Mouse (Mus musculus) right cerebral cortex, postnatal 4 days (tissue): ENCODE data around the gene Rasal3.
A peak's percentile ranks its signal among the peaks of the same experiment; 100 is the strongest.

Experiments used
- DNase-seq: peaks from one replicate; pipeline ENCODE4 v3.0.0-alpha.2; 2022

Rasal3 gene

DNA sequence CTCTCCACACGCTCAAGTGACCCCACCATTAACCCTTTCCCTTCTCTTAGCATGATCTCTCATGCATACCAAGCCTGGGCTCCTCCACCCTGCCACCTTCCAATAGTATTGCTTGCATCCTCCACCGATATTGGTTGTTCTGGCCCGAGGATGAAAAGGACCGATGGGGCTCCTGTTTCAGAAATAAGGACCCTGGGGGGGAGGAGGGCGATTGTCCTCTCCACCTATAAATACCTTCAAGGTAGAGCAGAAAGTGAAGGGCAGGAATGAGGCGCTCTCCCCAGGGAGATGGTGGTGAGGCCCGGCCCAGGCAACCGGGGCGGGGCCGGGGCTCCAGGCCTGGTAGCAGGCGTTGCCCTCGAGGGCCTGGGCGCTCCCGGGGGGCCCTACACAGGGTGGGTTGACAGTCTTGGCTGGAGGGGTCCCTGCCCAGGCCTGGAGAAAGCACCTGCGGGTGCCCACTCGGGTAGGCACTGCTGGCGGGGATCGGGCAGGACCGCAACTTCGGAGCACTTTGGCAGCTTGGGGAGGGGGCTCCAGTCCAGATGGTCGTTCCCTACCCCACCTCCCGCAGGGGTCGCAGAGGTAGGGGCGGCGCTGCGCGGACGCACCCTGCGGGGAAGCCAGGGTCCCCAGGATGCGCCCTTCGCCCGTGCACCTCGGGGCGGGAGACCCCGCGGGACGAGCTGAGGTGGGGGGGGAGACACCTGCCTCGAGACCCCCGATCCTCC is 14.8 kb downstream of the Rasal3 start:
- DNase-seq = peak; percentile 67

DNA sequence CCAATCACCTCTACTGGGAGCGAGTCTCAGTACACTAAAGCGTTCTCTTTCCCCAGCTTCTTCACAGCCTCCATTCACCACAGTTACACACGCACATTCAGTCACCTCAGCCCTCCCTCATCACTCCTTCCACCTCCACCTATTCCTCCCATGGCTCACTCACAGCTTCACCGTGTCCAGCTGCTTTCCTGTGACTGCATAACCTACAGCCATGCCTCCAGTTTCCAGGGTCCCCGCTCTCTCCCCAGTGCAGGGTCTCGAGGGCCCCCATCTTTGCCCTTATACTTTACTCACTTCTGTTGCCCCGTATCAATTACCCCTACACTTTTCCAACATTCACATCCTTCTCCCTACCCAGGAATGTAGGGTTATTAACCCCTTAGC is 15.4 kb downstream of the Rasal3 start:
- DNase-seq = no peak

DNA sequence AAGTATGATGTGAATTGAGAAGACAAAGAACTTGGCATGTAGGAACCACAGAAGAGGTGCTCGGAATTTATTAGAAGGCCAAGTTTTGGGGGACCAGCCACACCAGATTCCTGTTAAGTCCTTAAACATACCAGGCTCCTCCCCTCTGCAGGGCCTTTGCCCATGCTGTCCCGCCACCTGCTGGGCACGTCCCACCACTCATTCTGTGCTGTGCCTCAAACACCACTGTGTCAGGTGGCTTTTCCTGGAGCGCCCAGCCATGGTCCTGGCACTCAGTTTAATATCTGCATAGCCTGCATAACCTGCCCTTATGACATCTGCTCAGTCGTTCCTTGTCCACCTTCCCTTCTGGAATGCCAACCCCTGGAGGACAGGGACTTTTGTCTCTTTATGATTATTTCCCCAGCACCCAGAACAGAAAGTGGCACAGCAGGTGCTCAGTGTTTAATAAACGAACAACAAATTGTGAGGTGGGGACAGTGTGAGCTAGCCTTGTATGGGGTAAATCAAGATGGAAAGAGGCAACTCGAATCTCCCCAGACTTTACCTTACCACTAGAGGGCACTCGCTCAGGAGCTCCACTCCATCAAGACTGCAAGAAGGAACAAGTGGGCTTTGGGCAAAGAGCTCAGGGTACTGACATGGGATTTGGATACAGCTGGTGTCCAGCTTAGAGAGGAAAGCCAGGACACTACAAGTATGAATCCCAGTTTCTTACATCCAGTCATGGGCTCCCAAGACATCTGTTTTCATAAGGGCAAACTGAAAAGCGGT is 16.5 kb downstream of the Rasal3 start:
- no peak for DNase-seq

DNA sequence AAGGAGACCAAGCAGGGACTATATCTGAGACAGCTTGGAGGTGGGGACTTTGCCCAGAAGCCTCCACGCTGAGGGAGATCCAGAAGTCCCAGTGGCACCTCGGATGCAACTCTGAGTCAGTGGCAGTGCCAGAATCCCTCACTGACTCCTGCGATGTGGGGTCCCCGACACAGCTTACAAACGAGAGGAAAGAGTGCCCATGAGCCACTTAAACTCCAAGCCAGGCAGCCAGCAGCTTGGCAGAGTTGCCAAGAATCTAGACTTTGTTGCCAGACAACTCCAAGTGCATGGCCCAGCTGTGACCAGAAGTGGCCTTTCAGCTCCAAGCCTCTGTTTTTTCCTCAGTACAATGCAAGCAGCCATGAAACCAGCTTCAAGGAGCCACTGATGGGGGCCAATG is 19.7 kb downstream of the Rasal3 start:
- no peak for DNase-seq

DNA sequence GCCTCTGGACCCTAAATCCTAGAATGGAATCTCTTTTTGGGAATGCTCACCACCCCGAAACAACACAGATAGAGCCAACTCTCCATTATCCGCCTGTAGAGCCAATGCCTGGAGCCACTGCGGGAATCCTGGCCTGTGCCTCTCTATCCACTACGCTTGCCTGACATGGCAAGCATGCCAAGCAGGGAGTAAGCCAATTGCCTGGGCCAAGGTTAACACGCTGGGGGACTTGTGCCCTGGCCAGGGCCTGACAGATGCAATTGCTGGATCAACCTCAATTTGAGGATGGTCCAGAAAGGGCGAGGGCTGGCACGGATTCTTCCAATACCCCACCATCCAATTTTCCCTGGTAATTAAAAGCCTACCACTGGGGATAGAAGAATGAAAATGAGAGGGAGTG is 20.8 kb downstream of the Rasal3 start:
- no peak for DNase-seq

DNA sequence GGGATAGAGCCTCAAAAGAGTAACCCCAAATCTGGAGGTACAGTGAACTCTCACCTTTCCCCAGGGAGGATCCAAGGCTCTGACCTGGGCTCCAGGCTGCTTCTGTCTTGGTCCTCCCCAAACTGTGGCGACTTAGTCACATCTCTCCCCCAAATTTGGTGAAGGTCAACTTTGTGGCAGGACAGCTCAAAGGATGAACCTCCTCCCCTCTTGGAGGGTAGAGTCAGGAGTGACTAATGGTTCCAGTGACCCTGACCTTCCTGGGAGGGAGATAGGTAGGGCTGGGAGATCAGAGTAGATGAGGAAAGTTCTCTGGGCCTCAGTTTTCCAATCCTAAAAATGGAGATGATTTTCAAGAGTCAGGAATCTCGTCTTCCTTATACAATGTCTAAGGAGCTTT is 24.6 kb downstream of the Rasal3 start:
- no peak for DNase-seq

DNA sequence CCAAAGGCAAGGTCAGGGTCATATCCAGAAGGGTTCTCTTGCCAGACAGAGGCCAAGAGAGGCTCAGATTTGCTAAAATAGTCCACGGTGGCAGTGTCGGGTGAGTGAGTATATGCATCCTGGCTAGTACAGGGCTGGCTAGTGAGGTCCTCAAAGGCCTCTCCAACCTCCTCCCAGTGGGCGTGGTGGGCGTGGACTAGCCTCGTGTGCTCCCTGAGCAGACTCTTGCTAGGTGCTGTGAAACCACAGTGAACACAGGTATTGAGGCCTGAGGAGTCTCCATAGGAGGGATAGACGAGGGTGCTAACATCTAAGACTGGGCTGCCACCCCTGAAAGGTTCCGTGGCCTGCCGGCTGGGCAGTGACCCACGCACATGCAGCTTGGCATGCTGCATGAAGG is 26.2 kb downstream of the Rasal3 start:
- no peak for DNase-seq

DNA sequence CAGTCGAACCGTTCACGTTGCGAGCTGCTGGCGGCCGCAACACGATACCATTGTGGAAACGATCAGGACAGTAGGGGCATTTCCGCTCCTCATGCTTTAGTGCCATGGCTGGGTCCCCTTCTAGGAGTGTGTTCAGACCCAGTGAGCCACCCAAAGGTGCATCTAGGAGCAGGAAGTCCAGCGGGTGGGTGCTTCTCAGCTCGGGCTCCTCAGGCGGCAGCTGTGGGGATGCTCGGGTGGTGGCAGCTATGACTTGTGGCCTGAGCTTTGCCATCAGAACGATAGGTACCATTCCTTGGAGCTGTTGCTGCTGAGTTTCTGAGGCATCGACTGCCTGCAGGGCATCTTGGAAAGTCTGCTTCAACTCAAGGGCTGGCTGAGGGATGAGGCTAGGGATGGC is 26.9 kb downstream of the Rasal3 start:
- no peak for DNase-seq

DNA sequence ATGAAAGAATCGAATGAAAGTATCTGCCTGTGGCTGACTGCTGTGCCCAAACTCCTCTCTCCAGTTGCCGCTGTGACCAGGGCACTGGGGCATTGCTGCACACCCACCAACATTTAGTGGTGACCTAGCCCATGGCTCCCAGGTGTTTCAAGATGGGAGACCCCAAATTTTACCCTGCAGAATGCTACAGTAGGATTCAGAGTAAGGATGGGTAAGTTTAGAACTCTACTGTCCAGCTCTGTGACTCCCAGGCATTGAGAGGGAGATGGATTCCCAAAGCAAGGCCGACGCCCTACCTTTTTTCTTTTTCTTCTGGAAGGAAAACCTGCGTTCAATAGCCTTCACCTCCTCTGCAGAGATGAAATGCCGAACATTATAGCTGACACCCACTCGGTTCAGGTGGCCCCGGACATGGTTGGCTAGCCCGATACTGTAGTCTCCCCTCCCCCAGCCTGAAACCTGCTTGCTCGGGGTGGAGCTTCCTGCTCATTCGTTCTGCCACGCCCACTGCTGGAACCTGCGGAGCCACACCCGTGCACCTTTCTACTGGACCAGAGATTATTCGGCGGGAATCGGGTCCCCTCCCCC is 34.3 kb downstream of the Rasal3 start:
- DNase-seq = no peak

DNA sequence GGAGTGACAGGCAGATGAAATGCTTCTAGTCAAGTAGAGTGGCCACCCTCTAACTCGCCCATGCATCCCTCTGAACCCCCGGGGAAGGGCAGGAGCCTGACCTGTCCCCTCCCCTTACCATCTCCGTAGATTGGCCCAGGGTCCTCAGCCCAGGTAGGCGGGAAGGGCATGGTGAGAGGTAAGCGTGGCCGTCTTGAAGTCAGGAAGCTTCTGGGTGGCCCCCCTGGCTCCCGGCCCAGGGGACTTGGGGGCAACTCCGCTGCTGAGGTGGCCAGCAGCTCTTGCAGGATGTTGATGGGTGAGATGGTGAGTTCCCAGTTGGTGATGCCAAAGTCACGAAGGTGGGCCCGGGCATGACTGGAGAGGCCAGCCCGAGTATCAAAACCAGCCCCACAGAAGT is 35.7 kb downstream of the Rasal3 start:
- DNase-seq = no peak

DNA sequence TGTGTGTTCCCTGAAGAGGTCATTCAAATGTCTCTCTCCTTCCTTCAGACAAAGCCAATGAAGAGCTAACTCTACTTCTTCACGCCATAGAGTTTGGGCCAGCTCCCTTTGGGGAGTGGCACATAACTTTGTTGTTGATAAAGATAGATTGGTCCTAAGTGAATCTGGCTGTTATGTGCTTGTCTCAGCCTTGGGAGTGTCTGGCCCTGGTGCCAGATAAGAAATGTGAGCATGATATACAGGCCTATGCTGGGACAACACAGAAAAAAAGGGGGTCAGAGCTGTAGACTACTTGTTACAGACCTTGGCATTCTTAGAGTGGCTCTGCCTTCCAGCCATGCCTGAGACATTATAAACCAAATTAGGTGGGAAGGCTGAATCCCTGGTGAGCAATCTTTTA is 38.1 kb downstream of the Rasal3 start:
- no peak for DNase-seq

DNA sequence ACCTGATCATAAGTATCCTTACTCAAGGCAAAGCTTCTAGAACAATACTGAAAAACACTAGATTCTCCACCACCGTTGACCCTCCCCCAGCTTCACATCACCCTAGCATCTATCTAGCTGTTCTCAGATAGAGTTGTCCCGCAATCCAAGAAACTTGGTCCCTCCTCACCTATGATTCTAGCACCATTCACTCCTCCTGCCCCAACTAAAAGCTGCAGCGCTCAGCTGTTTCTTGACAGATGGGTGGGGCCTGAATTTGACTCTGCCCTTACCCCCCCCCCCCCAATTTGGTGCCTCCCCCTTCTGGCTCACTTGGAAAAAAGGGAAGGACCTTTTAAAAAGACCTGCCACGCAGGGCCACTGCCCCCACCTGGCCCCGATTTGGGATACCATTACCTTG is 38.5 kb downstream of the Rasal3 start:
- no peak for DNase-seq

DNA sequence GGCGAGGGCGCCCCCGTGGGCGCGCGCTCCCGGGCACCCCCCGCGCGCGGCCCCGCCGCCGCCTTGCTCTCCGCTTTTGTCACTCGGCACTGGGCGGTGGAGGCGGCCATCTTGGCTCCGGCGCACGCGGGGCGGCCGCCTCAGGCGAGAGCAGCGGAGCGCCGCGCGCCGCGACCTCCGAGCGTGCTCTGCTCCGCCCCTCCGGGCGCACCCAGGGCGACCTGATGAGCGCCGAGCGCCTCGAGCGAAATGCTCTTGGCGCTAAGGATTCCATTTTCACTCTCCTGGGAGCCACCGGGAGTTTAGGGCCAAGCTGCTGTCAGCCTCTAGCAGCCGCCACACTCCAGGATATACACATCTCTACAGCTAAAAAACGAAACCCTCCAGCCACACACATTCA is 39.1 kb downstream of the Rasal3 start:
- DNase-seq = peak; percentile 85

DNA sequence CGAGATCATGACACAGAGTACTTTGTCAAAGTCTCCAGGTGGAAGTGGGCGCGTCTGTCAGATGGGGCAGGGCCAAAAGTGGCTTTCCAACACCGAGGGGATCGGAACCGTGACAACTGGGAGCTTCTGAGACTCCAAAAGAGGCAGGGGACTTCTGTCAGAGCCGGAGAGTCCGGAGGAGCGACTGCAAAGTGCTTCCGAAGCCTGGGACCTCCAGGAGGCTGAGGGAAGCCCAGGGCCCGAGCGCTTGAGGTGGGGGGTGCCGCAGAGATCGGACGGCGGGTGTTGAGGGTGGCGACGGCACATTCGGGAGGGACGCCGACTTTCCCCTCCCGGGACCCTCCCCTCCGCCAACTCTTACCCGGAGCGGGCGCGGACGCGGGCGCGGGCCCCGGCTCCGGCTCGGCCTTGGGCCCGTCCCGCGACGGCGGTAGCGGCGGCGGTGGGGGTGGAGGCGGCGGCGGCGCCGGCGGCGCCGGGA is 39.5 kb downstream of the Rasal3 start:
- no peak for DNase-seq

DNA sequence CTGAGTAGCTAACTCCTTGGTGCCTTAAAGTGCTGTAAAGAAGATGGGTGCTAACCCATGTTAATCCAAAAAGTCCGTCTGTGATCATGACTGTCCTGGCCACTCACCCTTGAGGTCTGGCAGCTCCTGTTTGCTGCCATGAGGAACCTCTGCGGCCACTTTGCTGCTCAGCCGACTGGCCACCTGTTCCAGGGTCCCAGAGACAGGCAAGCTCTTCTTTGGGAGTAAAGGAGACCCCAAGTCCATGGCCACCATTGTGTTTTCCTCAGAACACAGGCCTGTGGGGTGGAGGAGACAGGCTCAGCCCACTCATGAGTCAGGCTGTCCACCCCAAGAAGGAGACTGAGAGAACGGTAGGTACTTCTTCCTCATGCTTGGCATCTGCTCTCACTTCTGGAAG is 40.7 kb downstream of the Rasal3 start:
- no peak for DNase-seq

DNA sequence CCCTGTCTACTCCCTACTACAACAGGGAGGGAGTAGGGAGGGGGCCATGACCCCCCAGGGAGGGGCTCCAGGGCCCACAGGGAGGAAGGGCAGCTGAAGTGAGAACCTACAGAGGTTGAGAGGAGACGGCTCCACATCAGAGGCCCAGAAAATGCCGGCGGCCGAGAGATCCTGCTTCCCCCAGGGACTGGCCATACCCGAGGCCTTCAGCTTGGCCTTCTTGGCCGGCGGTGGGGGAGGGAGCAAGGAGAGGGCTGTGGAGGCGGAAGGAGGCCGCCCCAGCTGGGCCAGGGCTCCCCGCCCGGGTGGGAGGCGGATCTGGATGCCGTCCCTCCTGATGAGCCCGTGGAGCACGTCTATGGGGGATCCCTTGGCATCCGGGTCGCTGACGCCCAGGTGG is 43.5 kb downstream of the Rasal3 start:
- DNase-seq = no peak

DNA sequence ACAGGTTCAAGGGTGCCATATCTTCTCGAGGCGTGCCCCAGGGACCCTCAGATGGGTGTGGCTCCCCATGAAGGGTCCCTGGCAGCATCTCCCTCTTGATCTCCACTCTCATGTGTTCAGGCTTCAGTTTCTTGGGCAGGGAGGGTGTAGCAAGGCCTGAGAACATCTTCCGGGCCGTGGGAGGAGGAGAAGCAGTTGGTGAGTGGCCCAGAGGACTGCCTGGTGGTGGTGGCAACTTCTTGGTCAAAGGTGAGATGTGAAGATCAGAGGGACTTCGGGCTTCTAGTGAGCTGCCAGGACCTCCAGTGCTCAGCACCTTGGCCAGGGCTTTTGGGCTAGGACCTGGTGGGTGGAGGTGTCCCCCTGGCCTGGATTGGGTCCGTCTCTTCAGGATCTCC is 44.4 kb downstream of the Rasal3 start:
- no peak for DNase-seq

DNA sequence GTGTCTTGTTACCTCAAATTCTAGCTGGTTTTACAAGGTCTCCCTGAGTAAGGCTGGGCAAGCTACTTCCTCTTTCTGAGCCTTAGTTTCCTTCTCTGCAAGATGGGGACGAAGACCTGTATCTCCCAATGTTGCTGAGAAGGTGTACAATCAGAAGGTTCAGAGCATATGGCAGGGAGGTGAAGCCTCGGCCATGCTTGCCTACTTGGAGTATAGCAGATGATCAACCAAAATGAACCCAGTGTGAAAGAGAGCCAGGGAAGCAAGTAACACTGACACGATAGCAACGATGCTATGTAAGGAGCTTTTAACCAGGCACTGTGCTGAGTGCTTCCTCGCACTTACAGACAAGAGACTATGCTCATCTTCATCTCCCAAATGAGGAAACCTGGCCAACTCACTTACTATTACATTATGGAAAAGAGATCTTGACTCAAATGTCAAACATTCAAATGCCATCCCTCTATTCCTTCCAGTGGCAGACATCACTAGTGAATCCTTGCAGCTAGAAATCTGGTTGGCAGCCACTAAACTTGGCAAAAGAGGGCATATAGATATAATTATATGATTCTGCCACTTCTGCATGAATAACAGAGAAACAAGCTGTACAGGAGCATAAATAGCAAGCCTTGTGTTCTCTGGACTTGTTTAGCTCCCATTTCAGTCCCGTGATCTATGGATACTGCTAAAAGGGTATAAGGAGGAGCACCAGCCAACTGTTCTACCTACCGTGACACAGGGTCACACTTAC is 45.0 kb downstream of the Rasal3 start:
- no peak for DNase-seq

DNA sequence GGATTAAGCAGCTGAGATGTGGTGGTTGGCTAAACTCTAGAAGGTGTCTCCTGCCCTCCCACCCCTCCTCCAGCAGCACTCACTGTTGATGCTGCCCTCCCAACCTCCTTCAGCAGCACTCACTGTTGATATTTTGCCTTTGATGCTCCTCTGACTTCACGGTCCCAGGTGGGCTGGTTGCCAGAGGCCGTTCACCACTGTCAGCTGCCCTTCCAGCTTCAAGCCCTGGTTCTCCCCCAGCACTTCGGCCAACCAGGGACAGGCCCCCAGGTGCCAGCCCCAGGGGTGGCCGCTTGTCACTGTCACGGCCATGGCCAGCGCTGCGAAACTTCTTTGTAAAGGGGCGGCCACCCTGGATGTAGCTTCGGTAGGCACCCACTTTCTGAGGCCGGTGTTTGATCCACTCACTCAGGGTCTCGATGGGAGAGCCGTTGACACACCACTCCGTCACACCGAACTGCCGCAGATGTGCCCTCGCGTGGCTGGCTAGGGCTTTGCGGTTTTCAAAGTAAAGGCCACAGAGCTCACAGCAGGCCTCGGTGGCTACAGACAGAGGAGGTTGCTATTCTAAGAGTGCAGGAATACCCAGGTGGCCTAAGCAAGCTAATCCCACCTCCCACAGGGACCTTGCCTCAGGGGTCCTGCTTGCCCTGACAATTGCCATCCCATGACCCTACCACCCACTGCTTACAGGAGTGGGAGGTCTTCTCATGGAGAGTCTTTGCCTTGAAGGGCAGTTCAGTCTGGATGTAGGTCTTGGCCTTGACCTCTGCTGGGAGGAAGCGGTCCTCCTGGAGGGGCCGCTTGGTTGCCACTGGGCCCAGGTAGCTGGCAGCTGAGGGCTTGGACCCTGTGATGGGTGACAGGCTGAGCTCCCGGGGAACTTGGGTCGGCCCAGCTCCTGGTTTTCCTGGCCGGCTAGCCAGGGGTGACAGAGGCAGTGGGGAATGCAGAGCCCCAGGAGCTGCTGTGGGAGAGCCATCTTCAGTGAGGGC is 46.3 kb downstream of the Rasal3 start:
- DNase-seq = no peak

DNA sequence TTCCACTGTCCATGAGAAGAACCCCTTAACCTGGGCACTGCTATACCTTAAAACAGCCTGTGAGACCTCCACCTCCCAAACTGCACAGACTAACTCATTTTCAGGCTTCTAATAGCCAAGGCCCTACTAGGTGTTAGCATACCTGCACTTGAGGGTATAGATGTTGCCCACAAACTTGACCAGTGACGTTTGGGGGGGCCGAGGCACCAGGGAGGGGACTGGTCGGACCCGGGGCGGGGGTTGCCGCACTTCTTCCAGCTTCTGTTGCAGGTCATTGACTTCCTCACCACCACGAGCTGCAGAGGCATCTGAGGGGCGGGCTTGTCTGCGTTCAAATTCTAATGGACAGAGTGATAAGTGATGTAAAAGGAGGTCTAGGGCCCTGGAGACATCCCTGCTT is 47.1 kb downstream of the Rasal3 start:
- no peak for DNase-seq

DNA sequence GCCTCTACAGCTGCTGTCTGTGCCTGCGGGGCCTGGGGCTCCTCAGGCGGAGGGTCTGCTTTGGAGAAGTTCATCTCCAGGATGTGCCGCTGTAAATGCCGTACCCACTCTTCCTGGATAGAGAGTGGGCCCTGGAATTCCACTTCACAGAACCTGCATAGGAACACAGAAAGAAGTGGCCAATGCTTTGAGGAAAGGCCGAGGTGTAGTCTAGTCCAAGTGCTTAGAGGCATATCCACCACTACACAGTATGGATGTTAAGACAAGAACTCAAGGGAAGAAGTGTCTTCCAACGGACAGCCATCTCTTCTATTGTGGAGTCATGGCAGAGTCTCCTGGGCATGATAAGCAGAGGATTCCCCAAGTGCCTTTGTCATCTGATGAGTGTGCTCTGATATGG is 48.4 kb downstream of the Rasal3 start:
- no peak for DNase-seq

DNA sequence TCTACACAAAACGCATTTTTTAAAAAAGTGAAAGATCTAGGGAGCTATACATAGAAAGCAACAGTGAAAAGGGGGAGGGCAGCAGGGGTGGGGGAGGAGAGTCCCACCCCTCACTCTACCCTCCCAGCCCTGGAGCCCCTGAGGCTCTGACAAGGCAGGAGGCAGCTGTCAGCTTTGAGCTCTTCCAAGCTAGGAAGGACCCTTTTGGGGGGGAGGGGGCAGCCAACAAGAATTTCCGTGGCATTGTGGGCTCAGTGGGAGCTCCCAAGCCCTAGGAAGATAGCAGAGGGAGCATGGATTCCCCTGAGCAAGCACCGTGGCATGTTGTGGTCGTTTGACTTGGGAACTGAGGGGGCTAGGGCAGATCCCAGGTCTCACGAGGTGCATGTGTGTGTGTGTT is 49.2 kb downstream of the Rasal3 start:
- DNase-seq = no peak
